Mouse (Mus musculus) erythroblast, embryonic 14.5 days (primary cell): ENCODE data around the gene A530084C06Rik. TPM values are rescaled to one million over a fixed set of nuclear protein-coding genes. Genes with fewer than 3 reads are reported as not detected.

Experiments used
- H3K27me3 ChIP-seq: 2 replicates; pipeline ENCODE4 v1.6.1; 2012; ENCODE audit warnings: inconsistent platforms; ENCODE audit not compliant: control insufficient read depth
- H3K36me3 ChIP-seq: 2 replicates; pipeline ENCODE4 v1.6.1; 2012; ENCODE audit warnings: mild to moderate bottlenecking, inconsistent platforms; ENCODE audit not compliant: control insufficient read depth
- H3K4me1 ChIP-seq: 2 replicates; pipeline ENCODE4 v1.6.1; 2012; ENCODE audit warnings: inconsistent platforms; ENCODE audit not compliant: control insufficient read depth
- H3K4me3 ChIP-seq: replicated peaks from 2 replicates; pipeline ENCODE3; 2012; ENCODE audit warnings: moderate library complexity, mild to moderate bottlenecking, inconsistent platforms
- H3K9me3 ChIP-seq: 2 replicates; pipeline ENCODE4 v1.6.1; 2012; ENCODE audit warnings: low read length, inconsistent platforms, mixed read lengths; ENCODE audit not compliant: control insufficient read depth
- GATA1 ChIP-seq: IDR thresholded peaks from 2 replicates; pipeline ENCODE4 v1.6.1; 2012; ENCODE audit warnings: low read length, inconsistent platforms, mixed read lengths
- TAL1 ChIP-seq: IDR thresholded peaks from 3 replicates; pipeline ENCODE4 v1.6.1; 2012; ENCODE audit warnings: low read length, inconsistent platforms, mixed read lengths
- polyA plus RNA-seq: library from polyadenylated mRNA; stranded (reverse); fragments of >175 nt; gene quantifications from 2 replicates; pipeline ENCODE4 v1.2.3, GENCODE M21; 2012

The A530084C06Rik gene
- polyA plus RNA-seq, 1 experiment: not detected

GRCm38 (mm10) chr13:31515261-31515660 lies 43.9 kb downstream of the A530084C06Rik start:
- no peaks in the 10 kb centered on the region for H3K4me1 ChIP-seq
- no peak overlapping the region for H3K4me3 ChIP-seq
- TF ChIP-seq GATA1 (no peak), TAL1 (no peak)

GRCm38 (mm10) chr13:31506494-31507167 lies 52.5 kb downstream of the A530084C06Rik start:
- Histone ChIP-seq H3K4me1 (no peaks in the 10 kb centered on the region), H3K27me3 (no peaks in the 10 kb centered on the region), H3K9me3 (no peaks in the 10 kb centered on the region), H3K4me3 (no peak overlapping the region), H3K36me3 (no peaks in the 10 kb centered on the region)
- TF ChIP-seq GATA1 (no peak), TAL1 (no peak)

More at GRCm38 (mm10) chr13:31515261-31515660, 43.9 kb downstream of the A530084C06Rik start:
- Histone ChIP-seq H3K36me3 (no peaks in the 10 kb centered on the region), H3K27me3 (no peaks in the 10 kb centered on the region), H3K9me3 (no peaks in the 10 kb centered on the region)

Other genes with a start within 250 kb of the A530084C06Rik start
- gene Foxq1, start 3.2 kb downstream of the A530084C06Rik start, polyA plus RNA-seq: not detected in 2 replicates
- gene Foxf2, start 66.5 kb upstream of the A530084C06Rik start, polyA plus RNA-seq: not detected in 2 replicates
- not detected in 2 replicates for gene Foxc1, start 247.3 kb upstream of the A530084C06Rik start, polyA plus RNA-seq